Mouse (Mus musculus): Measurements from ENCODE around the gene Gstm6.

DNA sequence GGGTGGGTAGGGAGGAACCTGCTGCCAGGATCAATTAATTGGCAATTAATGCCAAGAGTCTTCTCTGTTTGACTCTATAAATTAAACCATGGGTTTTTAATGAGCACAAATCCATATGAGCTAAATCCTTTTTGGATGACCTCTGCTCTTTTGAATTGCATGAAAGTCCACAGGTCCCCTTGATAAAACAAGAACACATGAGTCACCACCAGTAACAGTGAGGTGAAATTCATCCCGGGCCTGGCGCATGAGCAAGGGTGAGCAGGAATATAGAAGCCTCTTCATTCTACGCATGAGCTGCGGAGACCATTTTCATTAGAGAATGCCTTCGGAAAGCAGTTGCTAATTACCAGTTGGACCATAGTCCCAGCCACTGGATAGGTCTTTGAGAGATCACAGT, 23.2 kb downstream of the Gstm6 start:
- TF ChIP-seq CTCF (conservative IDR thresholded peaks at IDR 0.05; ENCODE audit: insufficient read depth, insufficient read length, low read depth, low read length): no peak
- TF ChIP-seq POLR2A (IDR thresholded peaks at IDR 0.05; ENCODE audit: low read depth, low read length): no peak
